Mouse (Mus musculus) left cerebral cortex, postnatal 10 days (tissue): ENCODE measurements around the gene Krtap17-1. TPM values are rescaled to one million over a fixed set of nuclear protein-coding genes. Genes with fewer than 3 reads are reported as not detected.

Experiments
- DNase-seq, 2 experiments: peaks; one replicate each; pipeline ENCODE4 v3.0.0; 2021 to 2022; ENCODE audit warnings: low spot score in 2 of 2, mixed read lengths in 1 of 2; ENCODE audit errors: extremely low spot score in 1 of 2
- intact Hi-C: fragments of 180-260 bp; cut with DNase I; formaldehyde crosslinking; loops from one replicate; pipeline ENCODE4 v1.15.1; 2025
- total RNA-seq, 2 experiments: library from RNA; stranded (reverse); gene quantifications; 2 replicates each; pipeline ENCODE4 v1.2.3; 2021

Gene Krtap17-1
- total RNA-seq, 2 experiments from 2014 or later = not detected

GRCm38 (mm10) chr11:99983442-99983841 is 10.4 kb downstream of the Krtap17-1 start:
- DNase-seq = no peak
- intact Hi-C loops = no loop called here

- no peak for DNase-seq
- intact Hi-C loops = no loop called here
Observed at GRCm38 (mm10) chr11:99982731-99983130, 11.1 kb downstream of the Krtap17-1 start.

DNA sequence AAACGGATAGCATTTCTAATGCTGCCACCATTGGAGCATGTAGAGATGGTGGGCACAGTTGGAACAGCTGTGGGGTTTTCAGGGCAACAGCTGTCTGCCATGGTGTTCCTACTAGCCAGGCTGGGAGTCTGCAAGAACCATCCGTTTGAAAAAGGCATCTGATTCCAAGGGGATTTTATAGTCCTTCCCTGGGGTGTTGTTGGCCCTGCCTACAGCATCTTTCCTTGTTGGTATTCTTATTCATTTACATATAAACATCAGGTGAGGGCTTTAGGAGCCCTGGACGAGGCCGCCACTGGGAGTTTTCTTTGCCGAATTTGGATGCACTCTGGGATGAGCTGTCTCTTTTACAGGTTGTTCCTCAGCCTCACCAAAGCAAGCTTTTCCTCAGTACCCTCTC is 14.8 kb downstream of the Krtap17-1 start, which contains the start of gene Krtap29-1:
Krtap29-1 (minus strand) TSS at position 101 of the 400 bp plus-strand sequence.
- intact Hi-C loops = no loop called here
- no peak for DNase-seq

GRCm38 (mm10) chr11:99965961-99966360 is 27.8 kb downstream of the Krtap17-1 start:
- DNase-seq = no peak
- intact Hi-C loops = loop anchor here (10.0 kb wide), 1 partner anchor 271 kb away; the partner anchor contains the start of gene Gm14190

- DNase-seq = no peak
- intact Hi-C loops = loop anchor here (10.0 kb wide), 1 partner anchor 269 kb away; the partner anchor contains the start of gene Gm14190
Observed at GRCm38 (mm10) chr11:99964213-99964612, 29.6 kb downstream of the Krtap17-1 start.

- intact Hi-C loops = no loop called here
Observed at GRCm38 (mm10) chr11:99948175-99948574, 45.6 kb downstream of the Krtap17-1 start, which contains the start of gene Krtap9-5. TSS of gene Krtap9-5 (plus strand) at chr11:99948475.

More at GRCm38 (mm10) chr11:99948175-99948574, 45.6 kb downstream of the Krtap17-1 start, which contains the start of gene Krtap9-5:
- no peak for DNase-seq

Other genes with a start within 250 kb of the Krtap17-1 start
- gene Gm11595, start 221.1 kb downstream of the Krtap17-1 start, total RNA-seq = not detected
- not detected for gene Krtap4-8, start 213.3 kb downstream of the Krtap17-1 start, total RNA-seq
- not detected for gene Krtap4-9, start 208.8 kb downstream of the Krtap17-1 start, total RNA-seq
- not detected for gene Gm11596, start 200.5 kb downstream of the Krtap17-1 start, total RNA-seq
- gene Gm11569, start 195.1 kb downstream of the Krtap17-1 start, total RNA-seq = not detected
- not detected for gene Gm11554, start 189.5 kb downstream of the Krtap17-1 start, total RNA-seq
- not detected for gene Krtap4-13, start 184.1 kb downstream of the Krtap17-1 start, total RNA-seq
- gene Gm11564, start 178.3 kb downstream of the Krtap17-1 start, total RNA-seq = not detected
- not detected for gene 2300003K06Rik, start 155.9 kb downstream of the Krtap17-1 start, total RNA-seq
- gene Krtap4-16, start 142.4 kb downstream of the Krtap17-1 start, total RNA-seq = not detected
- not detected for gene Gm11568, start 136.1 kb downstream of the Krtap17-1 start, total RNA-seq
- not detected for gene Gm11559, start 129.5 kb downstream of the Krtap17-1 start, total RNA-seq
- not detected for gene Krtap9-1, start 120.6 kb downstream of the Krtap17-1 start, total RNA-seq
- gene Gm11567, start 114.8 kb downstream of the Krtap17-1 start, total RNA-seq = not detected
- gene Krtap31-1, start 86.1 kb downstream of the Krtap17-1 start, total RNA-seq = not detected
- gene Gm11565, start 79.2 kb downstream of the Krtap17-1 start, total RNA-seq = not detected
- gene Krtap31-2, start 57.7 kb downstream of the Krtap17-1 start, total RNA-seq = not detected
- gene Krtap9-5, start 45.5 kb downstream of the Krtap17-1 start, total RNA-seq = not detected
- not detected for gene Krtap29-1, start 14.9 kb downstream of the Krtap17-1 start, total RNA-seq
- not detected for gene Krtap16-1, start 7.4 kb downstream of the Krtap17-1 start, total RNA-seq
- not detected for gene Krt33a, start 22.2 kb upstream of the Krtap17-1 start, total RNA-seq
- gene Krt33b, start 35.9 kb upstream of the Krtap17-1 start, total RNA-seq = not detected
- not detected for gene Krt34, start 47.6 kb upstream of the Krtap17-1 start, total RNA-seq
- gene Krt31, start 56.6 kb upstream of the Krtap17-1 start, total RNA-seq = not detected
- gene Krt32, start 94.2 kb upstream of the Krtap17-1 start, total RNA-seq = not detected
- not detected for gene Krt35, start 102.2 kb upstream of the Krtap17-1 start, total RNA-seq
- gene Krt36, start 111.6 kb upstream of the Krtap17-1 start, total RNA-seq = not detected
- gene Krt13, start 127.6 kb upstream of the Krtap17-1 start, total RNA-seq = not detected
- gene Krt15, start 141.9 kb upstream of the Krtap17-1 start, total RNA-seq = not detected
- 1 to 10 TPM in 1 of 2 experiments, under 1 TPM in 1; 0.73 to 1.1 TPM for gene Krt19, start 154.7 kb upstream of the Krtap17-1 start, total RNA-seq
- 1 to 10 TPM; 1.7 to 2.2 TPM for gene Krt9, start 199.3 kb upstream of the Krtap17-1 start, total RNA-seq
- gene Krt14, start 213.6 kb upstream of the Krtap17-1 start, total RNA-seq = not detected